Mouse (Mus musculus) telencephalon, adult 2 months (tissue): ENCODE data around the gene Amotl1.
A peak's percentile ranks its signal among the peaks of the same experiment; 100 is the strongest.
"Not testable (repeated sequence)": the region's sequence is repeated elsewhere in the genome, so short reads cannot be mapped to it uniquely, and the experiment has no call there.

Experiments used
- DNase-seq: peaks from one replicate; pipeline ENCODE4 v3.0.0-alpha.2; 2011; ENCODE audit warnings: low read depth, low spot score

Amotl1 gene

GRCm38 (mm10) chr9:14603475-14603874 lies 41.4 kb downstream of the Amotl1 start:
- no peak for DNase-seq

GRCm38 (mm10) chr9:14599799-14600198 lies 45.1 kb downstream of the Amotl1 start:
- no peak for DNase-seq

- DNase-seq, result no peak
Observed at GRCm38 (mm10) chr9:14598157-14598556, 46.7 kb downstream of the Amotl1 start.

GRCm38 (mm10) chr9:14597429-14597828 lies 47.4 kb downstream of the Amotl1 start:
- DNase-seq, result no peak

GRCm38 (mm10) chr9:14596858-14597257 lies 48.0 kb downstream of the Amotl1 start:
- DNase-seq, result no peak

- peak; percentile 76 for DNase-seq
Observed at GRCm38 (mm10) chr9:14596427-14596826, 48.4 kb downstream of the Amotl1 start.

- DNase-seq, result no peak
Observed at GRCm38 (mm10) chr9:14595893-14596292, 49.0 kb downstream of the Amotl1 start.

GRCm38 (mm10) chr9:14593880-14594279 lies 51.0 kb downstream of the Amotl1 start:
- no peak for DNase-seq

- DNase-seq, result no peak
Observed at GRCm38 (mm10) chr9:14590666-14591065, 54.2 kb downstream of the Amotl1 start.

GRCm38 (mm10) chr9:14588690-14589089 lies 56.2 kb downstream of the Amotl1 start:
- DNase-seq, result no peak

GRCm38 (mm10) chr9:14585702-14586101 lies 59.2 kb downstream of the Amotl1 start:
- DNase-seq, result no peak

GRCm38 (mm10) chr9:14578960-14579359 lies 65.9 kb downstream of the Amotl1 start:
- DNase-seq, result no peak

GRCm38 (mm10) chr9:14576359-14576758 lies 68.5 kb downstream of the Amotl1 start:
- DNase-seq, result not testable (repeated sequence)

- DNase-seq, result no peak
Observed at GRCm38 (mm10) chr9:14574760-14575399, 70.0 kb downstream of the Amotl1 start.

- DNase-seq, result no peak
Observed at GRCm38 (mm10) chr9:14569175-14569975, 75.5 kb downstream of the Amotl1 start.

GRCm38 (mm10) chr9:14568487-14568886 lies 76.4 kb downstream of the Amotl1 start:
- no peak for DNase-seq

GRCm38 (mm10) chr9:14564486-14564885 lies 80.4 kb downstream of the Amotl1 start:
- DNase-seq, result no peak

- no peak for DNase-seq
Observed at GRCm38 (mm10) chr9:14563351-14563750, 81.5 kb downstream of the Amotl1 start.

GRCm38 (mm10) chr9:14560545-14560944 lies 84.3 kb downstream of the Amotl1 start:
- DNase-seq, result no peak

GRCm38 (mm10) chr9:14559996-14560395 lies 84.9 kb downstream of the Amotl1 start:
- DNase-seq, result no peak

- DNase-seq, result peak; percentile 69
Observed at GRCm38 (mm10) chr9:14559430-14559829, 85.4 kb downstream of the Amotl1 start.

- DNase-seq, result no peak
Observed at GRCm38 (mm10) chr9:14558332-14558731, 86.5 kb downstream of the Amotl1 start.

- no peak for DNase-seq
Observed at GRCm38 (mm10) chr9:14548366-14548761, 96.5 kb downstream of the Amotl1 start.
